Mouse (Mus musculus) midbrain, postnatal 0 days (tissue): ENCODE data around the gene Art4. TPM values are rescaled to one million over a fixed set of nuclear protein-coding genes. Genes with fewer than 3 reads are reported as not detected.

ENCODE experiments used
- ATAC-seq: fragments of 200-750 bp; cut with Nextera tagmentation; 2 replicates; pipeline ENCODE4 v1.8.0; 2017; ENCODE audit warnings: moderate number of reproducible peaks, mild to moderate bottlenecking, moderate TSS enrichment, moderate library complexity; ENCODE audit not compliant: low FRiP score
- DNase-seq: peaks from one replicate; pipeline ENCODE4 v3.0.0-alpha.2; 2015; ENCODE audit warnings: low spot score
- H3K27ac ChIP-seq: fragments of 300-500 bp; sonication (generic); 2 replicates; pipeline ENCODE4 v1.5.1; 2014; ENCODE audit warnings: low read depth, mild to moderate bottlenecking, low read length, mixed read lengths
- H3K27me3 ChIP-seq: fragments of 300-500 bp; sonication (generic); 2 replicates; pipeline ENCODE4 v1.6.1; 2014; ENCODE audit warnings: low read length, control low read depth, mixed read lengths; ENCODE audit not compliant: insufficient read depth
- H3K36me3 ChIP-seq: fragments of 300-500 bp; sonication (generic); 2 replicates; pipeline ENCODE4 v1.6.1; 2014; ENCODE audit warnings: low read length, control low read depth, mixed read lengths; ENCODE audit not compliant: insufficient read depth
- H3K4me1 ChIP-seq: fragments of 300-500 bp; sonication (generic); 2 replicates; pipeline ENCODE4 v1.6.1; 2014; ENCODE audit warnings: mild to moderate bottlenecking, control low read depth, antibody characterized with exemption, low read length, mixed read lengths; ENCODE audit not compliant: insufficient read depth
- H3K4me2 ChIP-seq: fragments of 300-500 bp; sonication (generic); 2 replicates; pipeline ENCODE4 v1.6.1; 2014; ENCODE audit warnings: low read depth, mild to moderate bottlenecking, low read length, mixed read lengths; ENCODE audit not compliant: poor library complexity, severe bottlenecking
- H3K4me3 ChIP-seq: fragments of 300-500 bp; sonication (generic); 2 replicates; pipeline ENCODE4 v1.5.1; 2014; ENCODE audit warnings: low read depth, mild to moderate bottlenecking, low read length, moderate library complexity
- H3K9ac ChIP-seq: fragments of 300-500 bp; sonication (generic); replicated peaks from 2 replicates; pipeline ENCODE4 v1.6.1; 2014; ENCODE audit warnings: mild to moderate bottlenecking, low read length, moderate library complexity, mixed read lengths; ENCODE audit not compliant: poor library complexity, severe bottlenecking
- H3K9me3 ChIP-seq: fragments of 300-500 bp; sonication (generic); 2 replicates; pipeline ENCODE4 v1.6.1; 2016; ENCODE audit warnings: low read length, control low read depth
- CTCF ChIP-seq: IDR thresholded peaks from 2 replicates; pipeline ENCODE4 v1.5.1; 2016; ENCODE audit warnings: antibody characterized with exemption, mild to moderate bottlenecking
- WGBS: fragments of 180-500 bp; shearing (Covaris S2); extraction: QIAGEN DNeasy Blood & Tissue Kit; methylation state at CpG from one replicate; pipeline ENCODE4 v1.1.7; 2014; 5-methylcytosine and 5-hydroxymethylcytosine counted together
- polyA plus RNA-seq: library from polyadenylated mRNA; unstranded; fragments of >200 nt; fragmentation: Nextera tagmentation; extraction: Ambion mirVana; gene quantifications from 2 replicates; pipeline ENCODE4 v1.2.1, GENCODE M21; 2015
- total RNA-seq: library from RNA; depleted of rRNA; stranded (reverse); fragments of >200 nt; gene quantifications from 2 replicates; pipeline ENCODE4 v1.2.3, GENCODE M21; 2014

The Art4 gene
- total and polyA plus RNA-seq, 2 experiments from 2014 or later = 0.11 to 0.20 TPM

DNA sequence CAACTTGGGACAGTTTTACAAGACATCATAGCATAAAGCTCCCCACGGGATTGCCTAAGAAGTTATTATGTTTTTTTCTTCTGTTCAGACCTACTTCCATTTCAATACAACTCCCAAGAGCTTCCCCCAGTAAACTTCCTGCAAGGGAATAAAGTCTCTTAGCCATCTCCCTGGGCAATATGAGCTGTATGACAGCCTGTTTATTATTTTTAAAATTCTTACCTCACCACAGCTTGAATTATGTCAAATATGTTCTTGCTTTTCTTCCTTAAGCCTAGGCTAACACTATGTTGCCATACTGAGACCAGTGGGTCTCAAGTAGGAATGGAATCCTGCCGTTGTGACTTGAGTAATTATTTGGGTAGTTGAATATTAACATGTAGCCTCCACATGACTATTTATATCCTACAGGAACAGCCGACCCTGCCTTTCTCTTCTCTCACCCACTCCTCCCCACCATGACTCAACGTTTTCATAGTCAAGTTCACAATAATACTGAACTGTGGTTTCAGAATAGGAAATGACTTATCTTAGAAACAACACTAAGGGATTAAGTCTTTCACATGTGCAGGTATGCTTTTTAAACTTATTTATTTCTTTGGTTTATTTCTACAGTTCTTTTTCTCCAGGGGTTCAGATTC is 43.0 kb upstream of the Art4 start:
- 78% methylated on average over 4 of the region's 4 CpGs for WGBS
- TF ChIP-seq CTCF = no peak

DNA sequence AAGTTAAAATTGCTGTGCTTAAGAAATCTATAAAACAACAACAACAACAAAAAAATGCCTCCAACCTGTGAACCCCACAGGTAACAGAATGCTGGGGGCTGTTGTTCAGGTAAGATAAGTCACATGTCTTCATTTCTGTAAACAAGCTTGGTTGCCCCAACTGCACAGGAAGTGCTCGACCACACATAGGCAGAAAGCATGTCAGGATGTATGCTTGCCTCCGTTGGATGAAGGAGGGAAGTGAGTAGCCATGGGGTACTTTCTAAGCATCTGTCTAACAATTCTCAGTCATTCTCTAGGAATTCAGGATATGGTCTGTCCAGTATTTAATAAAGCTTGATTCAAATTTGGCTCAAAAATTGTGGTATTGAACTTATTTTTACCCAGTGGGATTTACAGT is 41.4 kb upstream of the Art4 start:
- 82% methylated on average over 2 of the region's 2 CpGs for WGBS
- TF ChIP-seq CTCF = no peak

More for the DNA sequence above, 43.0 kb upstream of the Art4 start:
- Histone ChIP-seq H3K4me2 (no peak overlapping the region), H3K36me3 (no peaks in the 10 kb centered on the region), H3K9me3 (no peaks in the 10 kb centered on the region), H3K27ac (no peak overlapping the region), H3K4me1 (no peaks in the 10 kb centered on the region), H3K4me3 (no peak overlapping the region), H3K27me3 (no peaks in the 10 kb centered on the region), H3K9ac (no peak overlapping the region)
- DNase-seq (no peak), ATAC-seq (no peak)

DNA sequence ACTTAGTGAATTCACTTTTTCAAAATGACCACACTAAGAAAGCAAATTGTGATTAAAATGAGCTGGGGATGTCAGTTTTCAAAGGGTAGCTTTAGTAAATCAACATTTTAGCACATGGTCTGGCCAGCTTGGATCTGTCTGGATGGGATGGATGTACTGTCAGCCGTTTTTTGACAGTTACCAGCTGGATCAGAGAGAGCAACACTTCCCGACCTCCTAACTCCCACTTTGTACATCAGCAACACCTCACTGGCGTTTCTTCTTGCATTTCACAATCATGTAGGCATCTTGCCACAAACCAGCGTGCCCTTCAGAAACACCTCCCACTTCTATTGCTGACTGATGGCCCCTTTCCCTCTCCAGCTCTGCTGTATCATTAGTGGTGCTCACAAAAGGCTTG is 40.7 kb upstream of the Art4 start:
- no peak for ATAC-seq
- Histone ChIP-seq H3K9me3 (no peaks in the 10 kb centered on the region), H3K4me1 (no peaks in the 10 kb centered on the region), H3K9ac (no peak overlapping the region), H3K4me3 (no peak overlapping the region), H3K36me3 (no peaks in the 10 kb centered on the region), H3K27ac (no peak overlapping the region), H3K4me2 (no peak overlapping the region), H3K27me3 (no peaks in the 10 kb centered on the region)
- DNase-seq = no peak
- 73% methylated on average over 4 of the region's 4 CpGs for WGBS
- no peak for TF ChIP-seq CTCF

More for the DNA sequence above, 41.4 kb upstream of the Art4 start:
- Histone ChIP-seq H3K36me3 (no peaks in the 10 kb centered on the region), H3K4me1 (no peaks in the 10 kb centered on the region), H3K9me3 (no peaks in the 10 kb centered on the region), H3K4me3 (no peak overlapping the region), H3K4me2 (no peak overlapping the region), H3K27me3 (no peaks in the 10 kb centered on the region), H3K9ac (no peak overlapping the region), H3K27ac (no peak overlapping the region)
- no peak for ATAC-seq
- DNase-seq = no peak

DNA sequence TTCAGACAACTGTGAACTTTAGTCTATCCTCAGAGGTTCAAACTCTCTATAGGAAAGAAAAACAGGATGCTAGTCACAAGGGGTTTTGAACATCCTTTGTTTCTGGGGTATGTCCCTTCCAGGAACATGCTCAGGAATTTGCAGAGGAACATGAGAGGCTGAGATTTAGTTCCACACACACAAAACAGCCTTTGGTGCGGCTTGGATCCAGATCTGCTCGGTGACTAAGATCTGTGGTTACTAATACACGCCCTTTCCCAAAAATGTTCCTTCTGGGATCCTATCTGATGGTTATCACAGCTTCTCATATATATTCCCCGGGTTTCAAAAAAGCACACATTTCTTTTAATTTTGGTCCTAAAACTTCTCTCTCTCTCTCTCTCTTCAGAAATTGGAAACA is 40.3 kb upstream of the Art4 start:
- H3K36me3 ChIP-seq = no peaks in the 10 kb centered on the region
- H3K4me3 ChIP-seq = no peak overlapping the region
- ATAC-seq (no peak), DNase-seq (no peak)
- no peak for TF ChIP-seq CTCF
- H3K4me2 ChIP-seq = no peak overlapping the region
- no peaks in the 10 kb centered on the region for H3K27me3 ChIP-seq
- WGBS = 83% methylated on average over 4 of the region's 4 CpGs
- H3K9ac ChIP-seq = no peak overlapping the region
- no peak overlapping the region for H3K27ac ChIP-seq
- H3K4me1 ChIP-seq = no peaks in the 10 kb centered on the region
- H3K9me3 ChIP-seq = no peaks in the 10 kb centered on the region

DNA sequence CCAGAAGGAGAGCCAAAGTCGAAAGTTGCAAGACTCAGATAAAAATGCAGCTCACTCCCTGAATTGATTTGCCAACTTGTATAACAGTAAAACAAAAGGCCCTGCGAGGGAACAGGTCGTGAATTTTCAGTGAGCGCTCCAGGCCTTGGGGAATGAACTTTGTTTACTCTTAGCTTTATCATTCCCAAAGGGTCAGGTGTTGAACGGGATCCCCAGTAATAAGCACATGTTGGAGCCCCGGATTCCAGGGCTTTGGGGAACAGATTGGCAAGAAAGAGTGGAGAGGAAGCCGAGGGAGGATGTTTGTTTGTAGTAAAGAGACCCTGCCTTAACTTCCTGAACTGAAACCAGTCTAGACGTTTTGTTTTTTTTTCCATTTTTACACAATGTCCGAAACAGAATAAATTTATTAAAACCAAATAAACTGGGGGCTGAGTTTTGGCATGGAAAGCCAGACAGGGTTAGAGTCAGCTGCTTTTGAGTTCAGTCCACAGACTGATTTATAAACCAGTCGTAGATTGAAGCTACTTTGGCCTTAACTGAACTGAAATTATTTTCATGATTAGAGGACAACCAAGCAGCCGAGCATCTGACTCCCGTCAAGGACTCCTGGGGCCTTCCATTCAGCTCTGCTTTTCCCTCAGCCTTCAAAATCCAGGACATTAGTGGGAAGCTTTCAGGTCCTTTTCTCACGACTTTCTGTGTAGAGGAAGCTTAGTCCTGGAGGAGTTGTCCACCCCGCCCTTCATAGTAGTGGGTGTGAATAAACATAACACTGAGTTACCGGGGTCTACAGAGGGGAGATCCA is 37.2 kb upstream of the Art4 start:
- ATAC-seq (no peak), DNase-seq (no peak)
- no peaks in the 10 kb centered on the region for H3K27me3 ChIP-seq
- no peak overlapping the region for H3K4me2 ChIP-seq
- H3K4me3 ChIP-seq = no peak overlapping the region
- H3K27ac ChIP-seq = no peak overlapping the region
- no peak for TF ChIP-seq CTCF
- 62% methylated on average over 15 of the region's 15 CpGs for WGBS
- H3K4me1 ChIP-seq = no peaks in the 10 kb centered on the region
- no peaks in the 10 kb centered on the region for H3K36me3 ChIP-seq
- H3K9me3 ChIP-seq = no peaks in the 10 kb centered on the region
- H3K9ac ChIP-seq = no peak overlapping the region

DNA sequence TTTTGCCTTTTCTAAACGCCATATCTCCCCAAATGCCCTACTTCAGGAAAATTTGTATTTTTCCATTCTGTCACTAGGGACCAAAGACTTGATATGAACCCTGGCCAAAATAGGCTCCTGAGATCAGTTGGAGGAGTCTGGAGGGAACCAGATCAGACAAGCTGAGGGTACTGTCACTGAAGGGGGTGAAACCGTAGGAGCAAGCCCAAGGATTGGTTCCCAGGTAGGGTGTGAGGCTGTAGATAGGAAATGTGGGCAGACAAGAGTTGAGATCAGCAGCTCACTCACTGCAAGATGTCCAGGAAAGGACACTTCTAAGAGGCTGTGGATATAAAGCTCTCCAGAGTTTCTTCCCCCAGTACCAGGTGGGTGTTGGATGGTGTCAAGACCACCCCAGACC is 34.5 kb upstream of the Art4 start:
- Histone ChIP-seq H3K36me3 (no peaks in the 10 kb centered on the region), H3K4me3 (no peak overlapping the region), H3K9ac (no peak overlapping the region), H3K9me3 (no peaks in the 10 kb centered on the region), H3K27me3 (no peaks in the 10 kb centered on the region), H3K4me1 (no peaks in the 10 kb centered on the region), H3K4me2 (no peak overlapping the region), H3K27ac (no peak overlapping the region)
- no peak for ATAC-seq
- DNase-seq = no peak
- no peak for TF ChIP-seq CTCF
- 88% methylated on average over 2 of the region's 2 CpGs for WGBS
